Mouse (Mus musculus): ENCODE results near the gene Gzmk.

Gzmk gene

DNA sequence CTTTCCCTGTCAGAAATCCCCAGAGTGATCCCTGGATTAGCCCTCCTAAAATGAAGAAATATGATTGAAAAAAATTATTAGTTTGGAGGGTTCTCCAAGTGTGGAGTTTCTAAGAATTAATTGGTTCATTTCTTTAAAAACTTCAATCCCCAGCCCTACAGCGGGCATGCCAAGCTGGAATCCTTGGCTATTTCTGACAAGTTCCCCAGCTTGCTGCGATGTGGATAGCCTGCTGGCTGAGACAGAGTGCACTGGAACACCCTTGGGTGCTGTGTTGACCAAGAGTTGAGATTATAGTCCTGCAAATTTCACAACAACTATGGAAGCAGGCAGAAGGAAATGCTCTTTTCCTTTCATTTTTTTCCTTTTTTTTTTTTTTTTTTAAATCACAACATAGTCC, 24.1 kb downstream of the Gzmk start:
- no peak for DNase-seq

DNA sequence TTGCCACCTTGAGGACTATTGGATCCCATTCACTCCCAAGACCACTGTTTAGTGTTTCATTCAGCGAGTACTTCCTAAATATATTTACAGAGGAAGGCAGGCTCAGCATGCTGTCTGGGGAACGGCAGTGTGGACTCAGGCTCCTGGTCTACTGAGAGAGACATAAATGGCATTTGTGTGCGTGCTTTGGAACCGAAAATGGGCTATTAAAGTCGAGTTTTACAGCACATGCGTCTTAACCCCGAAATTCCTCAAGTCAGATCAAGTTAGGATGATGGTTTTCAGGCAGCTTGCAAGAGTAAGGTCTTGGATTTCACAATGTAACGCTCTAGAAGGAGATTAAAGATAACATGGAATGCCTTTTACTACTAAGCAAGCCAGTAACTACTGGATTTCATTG, 25.0 kb downstream of the Gzmk start:
- no peak for DNase-seq

DNA sequence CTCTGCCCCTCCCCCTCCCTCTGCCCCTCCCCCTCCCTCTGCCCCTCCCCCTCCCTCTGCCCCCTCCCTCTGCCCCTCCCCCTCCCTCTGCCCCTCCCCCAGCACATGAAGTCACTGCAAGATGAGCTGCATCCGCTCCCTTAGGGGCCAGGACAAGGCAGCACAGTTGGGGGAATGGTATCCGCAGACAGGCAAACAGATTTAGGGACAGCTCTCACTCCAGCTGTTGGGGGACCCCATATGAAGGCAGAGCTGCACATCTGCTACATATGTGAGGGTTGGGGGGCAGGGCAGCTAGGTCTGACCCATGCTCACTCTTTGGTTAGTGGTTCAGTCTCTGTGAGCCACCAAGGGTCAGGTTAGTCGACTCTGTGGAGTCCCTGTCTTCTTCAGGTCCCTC, 26.4 kb downstream of the Gzmk start:
- DNase-seq, result no peak

DNA sequence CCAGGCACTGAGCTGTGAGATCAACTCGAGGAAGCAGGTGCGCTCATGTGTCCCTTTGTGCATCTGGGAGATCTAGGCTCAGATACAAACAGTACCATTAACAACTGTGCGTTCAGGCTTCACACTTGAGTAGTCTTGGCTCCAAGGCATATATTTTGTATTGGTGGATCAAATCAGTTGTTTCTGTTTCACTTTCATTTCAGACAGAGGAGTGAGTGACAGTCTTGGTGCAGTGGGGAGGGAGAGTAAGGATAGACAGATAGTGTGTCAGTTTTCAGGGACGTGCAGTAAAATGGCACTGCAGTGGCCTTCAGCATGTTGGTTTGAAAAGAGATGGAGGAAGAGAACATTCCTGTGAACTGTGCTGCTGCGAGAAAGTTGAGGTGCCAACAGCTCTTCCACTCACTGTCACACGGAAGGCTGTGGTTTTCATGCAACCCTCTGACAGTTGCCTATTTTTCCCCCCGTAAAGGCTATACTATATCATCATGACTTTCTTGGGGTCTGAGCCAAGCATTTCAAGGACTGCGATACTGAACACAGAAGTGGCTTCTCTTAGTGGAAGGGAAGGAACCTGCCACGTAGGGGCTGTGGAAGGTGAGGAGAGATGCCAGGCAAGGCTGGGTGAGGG, 27.7 kb downstream of the Gzmk start:
- no peak for DNase-seq

DNA sequence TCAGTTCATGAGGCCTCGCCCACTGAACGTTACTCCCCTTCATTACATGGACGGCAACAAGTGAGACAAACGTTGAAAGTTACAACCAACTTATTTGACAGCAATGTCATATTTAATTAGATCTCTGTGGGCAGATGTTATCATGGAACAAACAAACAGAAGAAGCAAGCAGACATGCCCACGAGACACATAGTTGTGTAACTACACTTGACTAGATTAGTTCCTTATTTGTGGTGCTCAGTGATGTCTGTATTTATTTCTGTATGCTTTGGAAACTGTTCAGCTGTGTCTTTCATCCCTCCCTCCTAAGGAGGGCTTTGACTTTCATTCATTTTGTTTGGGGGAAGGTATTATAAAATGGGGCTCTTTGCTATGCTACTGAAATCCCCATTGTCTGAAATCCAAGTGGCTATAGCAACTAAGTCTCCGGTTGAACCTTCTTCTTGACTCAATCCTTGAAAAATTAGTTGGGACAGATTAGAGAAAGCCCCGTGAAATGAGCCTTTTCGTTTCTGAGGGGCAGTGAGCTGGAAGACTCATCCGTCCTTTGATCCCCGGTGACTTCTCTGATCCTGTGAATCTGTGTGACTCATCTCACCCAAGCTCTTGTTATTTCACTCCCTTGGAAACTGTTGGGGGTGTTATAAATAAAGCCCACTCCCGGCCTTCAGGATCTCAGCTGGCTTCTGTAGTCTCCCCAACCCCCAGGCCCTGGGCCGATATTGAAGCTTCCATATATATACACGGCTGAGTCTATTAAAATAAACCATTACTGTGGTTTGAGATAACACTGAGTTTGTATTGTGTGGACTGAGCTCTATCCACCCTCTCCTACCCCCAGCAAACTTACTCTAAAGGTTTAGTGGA, 28.7 kb downstream of the Gzmk start:
- DNase-seq, result no peak

DNA sequence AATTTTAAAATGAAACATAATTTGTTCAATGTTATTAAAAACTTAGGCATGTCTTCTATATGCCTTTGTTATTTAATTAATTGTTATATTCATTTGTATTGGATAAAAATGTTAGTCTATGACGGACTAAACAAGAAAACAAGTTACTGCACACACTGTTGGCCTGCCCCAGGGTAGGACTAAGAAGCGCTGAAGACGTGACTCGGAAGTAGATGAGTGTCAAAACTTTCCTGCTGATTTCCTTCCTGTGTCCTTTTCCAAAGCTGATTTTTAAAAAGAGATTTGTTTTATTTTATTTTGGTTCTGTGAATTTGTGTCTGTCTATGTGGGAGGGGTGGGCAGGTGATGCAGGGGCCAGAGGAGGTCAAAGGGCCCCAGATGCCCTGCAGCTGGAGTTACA, 42.0 kb downstream of the Gzmk start:
- DNase-seq, result no peak

DNA sequence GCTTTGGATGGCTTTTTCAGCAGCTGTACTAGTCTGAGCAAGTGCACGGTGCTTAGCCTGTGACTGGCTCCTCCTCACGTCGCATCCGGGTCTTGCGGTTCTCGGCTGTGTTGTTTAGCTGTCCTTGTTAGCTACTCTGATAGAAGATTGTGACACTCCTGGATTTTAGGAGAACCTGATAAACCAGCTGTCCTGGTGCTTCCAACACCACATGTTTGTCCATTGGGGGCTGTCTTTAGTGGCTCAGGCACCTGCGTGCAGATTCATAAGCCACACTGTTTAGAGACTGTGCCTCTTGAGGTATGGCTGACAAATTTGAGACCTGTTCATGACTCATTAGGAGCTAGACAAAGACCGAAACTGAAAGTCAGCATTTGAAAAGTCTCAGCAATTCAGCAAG, 42.4 kb downstream of the Gzmk start:
- DNase-seq, result no peak

DNA sequence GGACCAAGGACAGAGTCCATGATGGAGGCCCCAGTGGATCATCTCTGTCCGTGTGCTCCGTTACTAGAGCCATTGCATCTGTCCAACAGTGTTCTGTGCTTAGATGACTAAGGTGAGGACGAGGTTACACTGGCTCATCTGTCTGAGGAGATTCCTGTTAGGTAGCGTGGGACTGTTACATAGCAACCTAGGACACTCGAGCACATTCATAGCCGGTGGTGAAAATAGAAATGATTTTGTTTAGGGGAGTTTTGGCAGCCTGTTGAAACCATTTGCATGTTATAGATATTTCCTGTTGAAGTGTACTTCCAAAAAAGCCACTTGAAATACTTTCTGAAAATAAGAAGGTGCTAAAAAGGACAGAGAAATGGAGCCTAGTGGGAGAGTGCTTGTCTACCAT, 51.5 kb downstream of the Gzmk start:
- DNase-seq, result no peak

DNA sequence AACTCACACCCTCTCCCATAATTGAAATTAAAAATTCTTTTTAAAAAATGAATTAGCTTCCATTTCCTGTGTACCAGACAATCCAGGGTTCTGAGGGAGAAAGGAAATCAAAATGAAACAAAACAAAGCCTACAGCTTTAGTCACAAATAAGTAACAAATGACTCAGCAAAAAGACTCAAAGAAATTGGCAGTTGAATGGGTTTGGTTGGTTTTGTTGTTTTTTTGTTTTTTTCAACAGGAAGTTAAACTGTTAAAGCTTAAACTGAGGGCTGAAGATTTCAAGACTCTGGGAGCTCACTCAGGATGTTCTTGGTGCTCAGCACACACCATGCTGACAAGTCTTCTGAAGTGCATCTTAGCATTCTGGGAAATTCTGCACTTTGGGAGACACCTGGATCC, 55.5 kb downstream of the Gzmk start:
- DNase-seq, result no peak

DNA sequence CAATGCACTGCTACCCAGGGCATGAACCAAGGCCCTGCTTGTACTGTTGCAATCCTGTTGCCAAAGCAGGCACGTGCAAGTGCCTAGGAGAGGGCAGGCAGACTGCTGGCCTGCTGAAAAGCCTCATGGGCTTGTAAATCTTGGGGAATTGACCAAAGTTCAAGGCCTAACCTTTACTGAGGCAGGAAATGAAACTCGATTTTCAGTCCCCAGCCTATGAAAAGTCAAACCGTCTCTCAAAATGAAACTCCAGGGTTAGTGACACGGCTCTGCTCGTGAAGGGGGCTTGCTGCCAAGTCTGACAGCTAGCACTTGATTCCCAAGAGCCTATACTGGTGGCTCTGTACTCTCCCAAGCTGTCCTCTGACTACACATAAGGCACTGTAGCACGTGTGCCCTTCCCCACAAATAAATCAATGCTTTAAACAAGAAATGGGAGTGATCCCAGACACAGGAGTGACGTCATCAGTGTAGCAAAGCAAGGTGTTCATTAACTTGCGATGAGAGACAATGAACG, 57.6 kb downstream of the Gzmk start:
- DNase-seq, result no peak

DNA sequence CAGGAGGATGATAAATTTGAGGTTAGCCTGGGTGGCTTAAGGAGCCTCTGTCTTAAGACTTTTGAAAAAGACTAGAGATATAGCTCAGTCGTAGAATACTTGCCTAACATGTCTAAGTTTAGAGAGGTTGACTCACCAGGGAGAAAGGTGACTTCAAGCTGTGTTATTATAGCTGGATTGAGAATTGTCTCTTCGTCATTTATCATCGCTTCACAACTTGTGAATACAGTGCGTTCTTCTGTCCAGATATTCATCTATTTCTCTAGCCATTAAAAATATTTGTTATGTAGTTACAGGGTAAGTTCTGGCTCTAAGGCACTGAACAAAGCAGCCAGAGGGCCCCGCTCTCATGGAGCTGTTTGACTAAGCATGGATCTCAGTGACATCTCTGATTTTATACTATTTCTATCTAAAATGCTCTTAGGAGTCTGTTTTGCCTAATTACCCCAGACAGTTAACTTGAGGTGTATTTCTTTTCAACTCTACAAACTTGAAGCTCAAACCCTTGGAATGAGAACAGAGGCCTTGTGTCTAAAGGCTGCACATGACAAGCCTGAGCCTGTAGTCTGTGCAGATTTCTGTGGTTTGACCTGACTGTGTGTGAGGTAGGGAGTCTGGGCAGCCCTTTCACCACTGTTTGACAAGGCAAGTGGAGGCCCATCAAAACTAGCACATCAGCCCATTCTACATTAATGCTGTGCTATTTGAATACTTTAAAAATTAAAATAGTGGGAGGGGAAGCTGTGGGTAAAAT, 61.3 kb downstream of the Gzmk start:
- no peak for DNase-seq

DNA sequence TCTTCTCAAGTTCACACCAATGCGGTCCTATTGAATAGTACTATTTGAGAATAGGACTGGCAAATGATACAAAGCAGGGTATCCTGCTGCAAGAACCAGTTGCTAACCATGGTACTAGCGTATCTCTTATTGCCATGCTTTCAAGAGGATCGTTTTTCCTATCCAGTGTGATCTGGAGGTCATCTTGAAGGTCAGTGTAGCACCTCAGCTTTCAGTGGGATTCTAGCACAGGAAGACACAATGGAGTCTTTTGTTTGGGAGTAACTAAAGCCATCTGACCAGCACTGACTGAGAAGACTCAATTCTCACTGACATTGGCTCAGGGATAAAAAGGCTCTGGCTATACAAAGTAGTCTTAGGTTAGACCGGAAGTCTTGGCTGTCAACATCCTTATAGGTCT, 74.2 kb downstream of the Gzmk start:
- DNase-seq, result no peak

DNA sequence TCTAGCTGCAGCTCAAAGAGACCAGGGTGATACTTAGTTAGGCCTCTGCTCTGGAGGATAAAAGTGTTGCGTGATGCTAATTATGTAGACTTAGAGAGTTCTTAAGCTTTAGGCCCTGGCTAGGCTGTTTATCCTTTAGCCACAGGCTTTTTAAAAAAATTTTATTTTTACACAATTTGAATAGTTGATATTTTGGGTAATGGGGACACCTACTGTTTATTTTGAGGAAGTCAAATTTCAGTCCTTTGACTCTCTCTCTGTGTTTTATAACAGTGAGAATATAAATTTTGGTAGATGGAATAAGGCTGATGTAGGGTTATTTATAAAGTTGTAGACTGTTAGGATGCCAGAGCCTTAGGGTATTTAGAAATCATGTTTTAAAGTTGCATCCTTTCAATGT, 86.1 kb downstream of the Gzmk start:
- no peak for DNase-seq

DNA sequence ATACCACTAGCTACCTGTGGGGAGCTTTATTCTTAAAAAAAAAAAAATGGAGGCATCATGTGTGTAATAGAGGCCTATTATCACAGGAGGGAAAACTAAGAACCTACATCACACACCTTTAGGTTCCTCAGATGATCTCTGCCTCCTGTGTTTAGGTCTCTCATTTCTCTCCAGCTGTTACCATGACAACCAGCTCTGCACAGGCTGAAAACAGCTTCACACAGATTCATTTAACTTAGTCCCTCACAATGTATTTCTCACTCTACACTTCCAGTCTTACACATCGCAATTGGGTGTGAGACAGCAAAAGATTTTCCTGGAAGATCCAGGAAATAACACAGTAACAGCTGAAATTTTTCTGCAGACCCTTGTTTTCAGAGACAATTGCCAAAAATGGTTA, 95.7 kb downstream of the Gzmk start:
- DNase-seq, result no peak
